Mouse (Mus musculus): Measurements from ENCODE around the gene Kazald1.

DNA sequence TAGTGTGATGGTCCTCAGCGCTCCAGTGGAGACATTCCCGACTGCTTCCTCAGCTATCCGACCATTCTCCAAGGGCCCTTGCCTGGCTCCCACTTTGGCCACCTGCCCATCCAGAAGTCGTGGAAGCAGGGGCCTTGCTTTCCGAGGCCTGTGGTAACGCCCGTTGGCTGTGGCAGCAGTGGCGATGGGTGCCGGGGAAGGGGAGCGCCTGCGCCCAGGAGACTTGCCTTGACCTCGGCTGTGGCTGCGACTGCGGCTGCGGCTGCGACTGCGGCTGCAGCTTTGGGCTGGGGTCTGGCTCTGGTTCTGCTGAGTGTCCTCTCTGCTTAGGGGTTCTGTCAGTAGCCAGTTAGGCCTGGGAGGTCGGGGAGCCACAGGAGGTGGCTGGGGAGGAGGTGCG lies 46.3 kb upstream of the Kazald1 start:
- no peak for TF ChIP-seq CTCF (IDR thresholded peaks at IDR 0.05; ENCODE audit: insufficient read depth, low read length)
- TF ChIP-seq POLR2A (IDR thresholded peaks at IDR 0.05; ENCODE audit: borderline replicate concordance, extremely low read depth, low read depth, low read length): no peak

Data from lung, adult 2 months (tissue).